Mouse (Mus musculus): ENCODE measurements at regions not wholly inside any gene's neighbourhood (a gene's known extent, or its start where the extent isn't known, plus 50 kb on each side); places are given as distances from the start of the nearest gene placed in this dataset.

DNA sequence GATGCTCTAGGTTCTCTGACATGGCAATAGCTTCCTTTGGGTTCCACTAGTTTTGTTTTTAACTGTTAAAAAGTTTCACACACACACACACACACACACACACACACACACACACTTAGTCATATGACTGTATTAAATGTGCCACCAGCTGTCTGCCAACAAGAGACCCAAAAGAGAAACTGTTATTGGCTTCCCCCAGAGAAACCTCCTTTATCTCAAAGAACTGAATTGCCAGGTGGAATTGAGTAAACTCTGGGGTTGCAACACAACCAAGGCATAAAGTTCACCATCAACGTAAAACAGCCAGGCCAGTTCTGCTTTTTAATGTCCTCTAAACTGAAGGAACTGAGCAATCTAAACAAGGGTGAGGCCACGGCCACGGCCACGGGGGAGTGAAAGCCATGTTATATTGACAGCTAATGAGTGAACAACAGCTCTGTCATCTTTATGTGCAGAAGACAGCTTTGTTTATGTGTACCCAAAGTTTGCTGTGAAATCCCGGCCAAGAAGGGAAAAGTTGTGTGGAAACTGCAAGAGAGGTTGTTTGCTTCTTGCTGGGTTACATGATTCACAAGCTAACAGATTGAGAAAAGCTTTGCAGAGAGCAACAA is 69.3 kb downstream of the Btg1 start:
- Histone ChIP-seq H3K4me3 (ENCODE audit: low read length) (no peak overlapping the region), H3K36me3 (ENCODE audit: insufficient read depth, low read length) (no peaks in the 10 kb centered on the region), H3K9me3 (ENCODE audit: low read length) (no peaks in the 10 kb centered on the region), H3K27me3 (ENCODE audit: insufficient read depth, low read length) (no peaks in the 10 kb centered on the region), H3K27ac (ENCODE audit: low read length) (peak overlapping the region; percentile 62), H3K4me1 (ENCODE audit: insufficient read depth, low read length) (peaks cover 30% of the 10 kb centered on the region), H3K4me2 (replicated peaks; ENCODE audit: low read depth, low read length) (no peak overlapping the region), H3K9ac (replicated peaks; ENCODE audit: low read length) (no peak overlapping the region)
- no peak for ATAC-seq (ENCODE audit: low FRiP score, low TSS enrichment)
- 17% methylated on average over 5 of the region's 5 CpGs for WGBS

DNA sequence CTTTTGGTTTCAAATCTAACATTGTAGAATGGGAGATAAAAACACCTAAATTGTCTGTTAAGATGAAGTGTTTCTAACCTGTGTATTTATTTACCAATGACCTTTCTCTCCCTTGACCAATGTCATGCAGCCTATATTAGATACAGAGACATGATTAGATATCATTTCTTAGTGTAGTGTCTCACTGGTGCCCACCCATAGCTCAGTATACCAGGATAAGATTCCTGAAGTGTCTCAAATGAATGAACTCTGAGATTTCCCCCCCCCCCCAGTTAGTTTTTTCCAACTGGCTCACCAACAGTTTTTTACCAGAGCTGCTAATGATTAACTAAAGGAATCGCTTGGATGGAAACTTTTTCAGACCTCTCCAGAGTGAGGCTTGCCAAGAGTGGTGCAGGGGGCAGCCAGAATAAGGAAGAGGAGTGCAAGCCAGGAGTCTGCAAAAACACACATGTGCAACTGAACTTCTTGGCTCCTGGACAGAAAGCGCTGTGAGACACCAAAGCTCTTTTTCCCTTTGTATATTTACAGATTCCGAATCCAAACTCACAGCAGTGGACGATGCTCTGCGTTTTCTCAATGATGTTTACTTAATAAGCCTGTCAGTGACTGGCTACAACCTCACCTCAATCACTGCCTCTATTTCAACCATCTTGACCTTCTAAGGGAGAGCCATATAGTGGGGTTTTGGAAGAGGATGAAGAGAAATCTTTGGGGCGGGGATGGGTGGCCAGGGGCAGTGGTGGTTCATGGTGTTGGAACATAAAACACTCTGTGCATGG is 70.0 kb downstream of the Btg1 start:
- H3K4me3 ChIP-seq (ENCODE audit: low read length), result no peak overlapping the region
- H3K27me3 ChIP-seq (ENCODE audit: insufficient read depth, low read length), result no peaks in the 10 kb centered on the region
- peak; percentile 91 for ATAC-seq (ENCODE audit: low FRiP score, low TSS enrichment)
- H3K4me1 ChIP-seq (ENCODE audit: insufficient read depth, low read length), result peaks cover 36% of the 10 kb centered on the region
- H3K9ac ChIP-seq (replicated peaks; ENCODE audit: low read length), result no peak overlapping the region
- no peaks in the 10 kb centered on the region for H3K36me3 ChIP-seq (ENCODE audit: insufficient read depth, low read length)
- H3K9me3 ChIP-seq (ENCODE audit: low read length), result no peaks in the 10 kb centered on the region
- H3K27ac ChIP-seq (ENCODE audit: low read length), result peak overlapping the region; percentile 82
- 45% methylated on average over 6 of the region's 6 CpGs for WGBS
- no peak overlapping the region for H3K4me2 ChIP-seq (replicated peaks; ENCODE audit: low read depth, low read length)

DNA sequence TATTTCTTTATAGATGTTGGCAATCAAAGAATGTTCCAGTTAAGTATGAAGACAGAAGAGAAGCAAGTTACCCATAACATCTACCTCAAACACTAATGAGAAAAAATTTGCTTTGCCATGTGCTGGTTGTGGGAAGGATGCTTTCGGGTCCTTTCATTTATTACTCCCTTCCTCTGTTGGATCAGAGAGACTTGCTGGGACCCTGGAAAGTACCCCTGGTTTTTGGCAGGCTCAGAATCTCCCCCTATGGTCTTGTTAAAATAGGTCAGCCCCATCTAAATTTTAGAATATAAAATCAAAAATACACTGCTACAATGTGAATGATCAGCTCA is 70.6 kb downstream of the Btg1 start:
- WGBS, result 76% methylated on average over 1 of the region's 1 CpGs
- no peak overlapping the region for H3K4me2 ChIP-seq (replicated peaks; ENCODE audit: low read depth, low read length)
- no peak overlapping the region for H3K9ac ChIP-seq (replicated peaks; ENCODE audit: low read length)
- no peak for ATAC-seq (ENCODE audit: low FRiP score, low TSS enrichment)
- no peaks in the 10 kb centered on the region for H3K36me3 ChIP-seq (ENCODE audit: insufficient read depth, low read length)
- peaks cover 36% of the 10 kb centered on the region for H3K4me1 ChIP-seq (ENCODE audit: insufficient read depth, low read length)
- peak overlapping the region; percentile 82 for H3K27ac ChIP-seq (ENCODE audit: low read length)
- no peaks in the 10 kb centered on the region for H3K27me3 ChIP-seq (ENCODE audit: insufficient read depth, low read length)
- no peaks in the 10 kb centered on the region for H3K9me3 ChIP-seq (ENCODE audit: low read length)
- H3K4me3 ChIP-seq (ENCODE audit: low read length), result no peak overlapping the region

DNA sequence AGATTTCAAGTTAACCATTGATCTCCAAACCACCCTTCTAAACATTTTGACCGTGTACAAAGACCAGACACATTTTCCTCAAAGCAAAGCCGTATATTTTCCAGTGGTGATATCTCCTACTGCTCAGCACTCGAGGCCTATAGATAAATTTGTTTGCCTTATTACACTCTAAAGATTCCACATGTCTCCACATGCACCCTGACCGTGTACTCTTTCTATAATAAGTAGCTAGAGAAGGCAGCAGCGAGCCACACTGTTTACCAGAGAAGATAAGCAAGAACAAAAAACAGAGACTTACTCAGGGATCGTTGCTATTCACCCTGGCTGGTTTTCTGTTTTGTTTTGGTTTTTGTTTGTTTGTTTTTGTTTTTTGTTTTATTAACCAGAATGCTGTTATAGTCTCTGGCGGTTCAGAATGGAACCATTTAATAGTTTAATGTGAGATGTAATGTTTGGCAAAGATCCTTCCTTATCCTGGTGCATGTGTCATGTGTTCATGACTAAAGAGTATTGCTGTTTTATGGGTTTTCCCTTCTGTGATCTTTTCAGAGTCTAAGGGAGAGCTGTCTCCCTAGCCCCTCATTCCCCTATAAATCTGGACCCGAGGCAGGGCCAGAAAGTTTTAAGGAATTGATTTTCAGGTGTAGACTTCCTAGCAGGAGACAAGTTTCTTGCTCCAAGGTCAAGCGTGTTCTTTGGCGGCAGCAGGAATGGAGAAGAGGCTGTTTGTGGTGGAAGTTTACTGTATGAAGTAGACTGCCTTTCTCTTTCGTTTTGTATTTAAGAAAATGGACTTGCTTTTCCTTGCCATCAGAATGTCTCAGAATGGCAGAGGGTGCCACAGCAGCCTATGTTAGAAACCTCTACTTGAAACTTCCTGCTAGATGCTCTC is 73.4 kb downstream of the Btg1 start:
- peaks cover 36% of the 10 kb centered on the region for H3K4me1 ChIP-seq (ENCODE audit: insufficient read depth, low read length)
- WGBS, result 57% methylated on average over 11 of the region's 11 CpGs
- H3K36me3 ChIP-seq (ENCODE audit: insufficient read depth, low read length), result no peaks in the 10 kb centered on the region
- ATAC-seq (ENCODE audit: low FRiP score, low TSS enrichment), result no peak
- no peak overlapping the region for H3K4me3 ChIP-seq (ENCODE audit: low read length)
- no peak overlapping the region for H3K4me2 ChIP-seq (replicated peaks; ENCODE audit: low read depth, low read length)
- no peaks in the 10 kb centered on the region for H3K9me3 ChIP-seq (ENCODE audit: low read length)
- no peak overlapping the region for H3K9ac ChIP-seq (replicated peaks; ENCODE audit: low read length)
- no peaks in the 10 kb centered on the region for H3K27me3 ChIP-seq (ENCODE audit: insufficient read depth, low read length)
- H3K27ac ChIP-seq (ENCODE audit: low read length), result peak overlapping the region; percentile 50; the same call in 1 of the 2 replicates

- Histone ChIP-seq H3K9me3 (ENCODE audit: low read length) (no peaks in the 10 kb centered on the region), H3K27ac (ENCODE audit: low read length) (peak overlapping the region; percentile 50; the same call in 1 of the 2 replicates), H3K4me1 (ENCODE audit: insufficient read depth, low read length) (peaks cover 33% of the 10 kb centered on the region), H3K36me3 (ENCODE audit: insufficient read depth, low read length) (no peaks in the 10 kb centered on the region), H3K4me2 (replicated peaks; ENCODE audit: low read depth, low read length) (no peak overlapping the region), H3K4me3 (ENCODE audit: low read length) (no peak overlapping the region), H3K9ac (replicated peaks; ENCODE audit: low read length) (no peak overlapping the region), H3K27me3 (ENCODE audit: insufficient read depth, low read length) (no peaks in the 10 kb centered on the region)
- 19% methylated on average over 2 of the region's 2 CpGs for WGBS
- peak; percentile 12; the same call in 1 of the 2 replicates for ATAC-seq (ENCODE audit: low FRiP score, low TSS enrichment)
Observed at GRCm38 (mm10) chr10:96690868-96691302, 74.1 kb downstream of the Btg1 start.

GRCm38 (mm10) chr10:96691319-96691870 is 74.6 kb downstream of the Btg1 start:
- no peaks in the 10 kb centered on the region for H3K27me3 ChIP-seq (ENCODE audit: insufficient read depth, low read length)
- H3K4me3 ChIP-seq (ENCODE audit: low read length), result no peak overlapping the region
- H3K27ac ChIP-seq (ENCODE audit: low read length), result no peak overlapping the region
- H3K4me1 ChIP-seq (ENCODE audit: insufficient read depth, low read length), result peaks cover 28% of the 10 kb centered on the region
- no peak for ATAC-seq (ENCODE audit: low FRiP score, low TSS enrichment)
- no peaks in the 10 kb centered on the region for H3K9me3 ChIP-seq (ENCODE audit: low read length)
- H3K9ac ChIP-seq (replicated peaks; ENCODE audit: low read length), result no peak overlapping the region
- WGBS, result 71% methylated on average over 6 of the region's 6 CpGs
- H3K36me3 ChIP-seq (ENCODE audit: insufficient read depth, low read length), result no peaks in the 10 kb centered on the region
- no peak overlapping the region for H3K4me2 ChIP-seq (replicated peaks; ENCODE audit: low read depth, low read length)

GRCm38 (mm10) chr10:96692821-96693220 is 76.0 kb downstream of the Btg1 start:
- H3K36me3 ChIP-seq (ENCODE audit: insufficient read depth, low read length), result no peaks in the 10 kb centered on the region
- no peak overlapping the region for H3K4me2 ChIP-seq (replicated peaks; ENCODE audit: low read depth, low read length)
- WGBS, result 80% methylated on average over 7 of the region's 7 CpGs
- H3K9ac ChIP-seq (replicated peaks; ENCODE audit: low read length), result no peak overlapping the region
- peaks cover 24% of the 10 kb centered on the region for H3K4me1 ChIP-seq (ENCODE audit: insufficient read depth, low read length)
- no peak overlapping the region for H3K4me3 ChIP-seq (ENCODE audit: low read length)
- ATAC-seq (ENCODE audit: low FRiP score, low TSS enrichment), result no peak
- no peaks in the 10 kb centered on the region for H3K27me3 ChIP-seq (ENCODE audit: insufficient read depth, low read length)
- no peaks in the 10 kb centered on the region for H3K9me3 ChIP-seq (ENCODE audit: low read length)
- H3K27ac ChIP-seq (ENCODE audit: low read length), result no peak overlapping the region

GRCm38 (mm10) chr10:96693766-96694165 is 77.0 kb downstream of the Btg1 start:
- Histone ChIP-seq H3K27ac (ENCODE audit: low read length) (no peak overlapping the region), H3K4me2 (replicated peaks; ENCODE audit: low read depth, low read length) (no peak overlapping the region), H3K4me1 (ENCODE audit: insufficient read depth, low read length) (peaks cover 26% of the 10 kb centered on the region), H3K27me3 (ENCODE audit: insufficient read depth, low read length) (no peaks in the 10 kb centered on the region), H3K9me3 (ENCODE audit: low read length) (no peaks in the 10 kb centered on the region), H3K9ac (replicated peaks; ENCODE audit: low read length) (no peak overlapping the region), H3K4me3 (ENCODE audit: low read length) (no peak overlapping the region), H3K36me3 (ENCODE audit: insufficient read depth, low read length) (no peaks in the 10 kb centered on the region)
- 64% methylated on average over 6 of the region's 6 CpGs for WGBS
- ATAC-seq (ENCODE audit: low FRiP score, low TSS enrichment), result no peak

- H3K27ac ChIP-seq (ENCODE audit: low read length), result no peak overlapping the region
- 97% methylated on average over 7 of the region's 7 CpGs for WGBS
- no peaks in the 10 kb centered on the region for H3K27me3 ChIP-seq (ENCODE audit: insufficient read depth, low read length)
- no peaks in the 10 kb centered on the region for H3K36me3 ChIP-seq (ENCODE audit: insufficient read depth, low read length)
- no peak for ATAC-seq (ENCODE audit: low FRiP score, low TSS enrichment)
- no peak overlapping the region for H3K4me2 ChIP-seq (replicated peaks; ENCODE audit: low read depth, low read length)
- 0 out of 2 replicates have a peak, but pooled peaks cover 8% of the 10 kb centered on the region for H3K4me1 ChIP-seq (ENCODE audit: insufficient read depth, low read length)
- H3K4me3 ChIP-seq (ENCODE audit: low read length), result no peak overlapping the region
- no peaks in the 10 kb centered on the region for H3K9me3 ChIP-seq (ENCODE audit: low read length)
- no peak overlapping the region for H3K9ac ChIP-seq (replicated peaks; ENCODE audit: low read length)
Observed at GRCm38 (mm10) chr10:96696571-96696970, 79.8 kb downstream of the Btg1 start.

All from kidney, embryonic 16.5 days (tissue).